Mouse (Mus musculus): ENCODE results near the gene Fev.

DNA sequence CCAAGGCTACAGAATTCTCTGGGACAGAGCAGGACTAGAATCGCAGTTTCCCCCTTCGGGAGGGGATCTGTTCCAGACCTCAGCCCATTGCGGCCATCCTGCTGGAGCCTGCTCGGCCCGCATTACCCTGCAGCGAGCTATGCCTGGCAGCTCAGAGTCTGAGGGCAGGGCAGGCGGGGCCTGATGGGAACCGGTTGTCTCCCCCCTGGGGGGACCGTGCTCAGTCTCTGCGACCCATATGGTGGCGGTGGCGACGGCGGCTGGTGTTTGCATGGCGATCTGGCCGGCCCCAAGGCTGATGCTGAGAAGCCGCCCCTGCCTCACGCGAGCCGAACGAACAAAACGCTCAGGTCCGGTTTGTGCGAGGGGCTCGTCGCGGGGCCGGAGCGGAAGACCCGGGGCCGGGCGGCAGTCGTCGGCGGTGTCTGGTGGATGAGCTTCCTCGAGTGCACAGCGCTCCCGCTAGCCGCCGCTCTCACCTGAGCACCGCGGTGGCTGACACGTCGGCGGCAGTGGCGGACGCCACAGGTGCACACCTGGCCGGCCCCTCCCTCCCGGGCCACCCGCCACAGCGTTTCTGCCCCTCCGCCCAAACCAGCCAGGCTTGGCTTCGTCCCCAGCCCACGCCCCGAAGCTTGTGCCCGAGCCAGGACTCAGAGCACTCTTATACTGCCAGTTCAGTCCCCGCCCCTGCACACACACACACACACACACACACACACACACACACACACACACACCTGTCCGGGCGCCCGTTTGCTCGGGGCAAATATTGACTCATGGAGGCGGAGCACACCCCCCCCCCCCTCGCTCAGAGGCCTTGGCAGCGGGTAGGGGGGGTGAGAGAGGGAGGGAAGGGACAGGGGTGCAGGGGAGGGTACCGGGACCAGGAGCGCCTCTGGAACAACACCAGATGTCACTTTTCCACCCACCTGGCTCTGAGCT lies 15.4 kb upstream of the Fev start:
- TF ChIP-seq CTCF (IDR thresholded peaks at IDR 0.05; ENCODE audit: low read depth, low read length) (no peak), POLR2A (IDR thresholded peaks at IDR 0.05; ENCODE audit: extremely low read depth, insufficient read depth, low read length) (no peak)
